Mouse (Mus musculus) liver, postnatal 0 days (tissue): ENCODE results near the gene Scube3. TPM values are rescaled to one million over a fixed set of nuclear protein-coding genes. Genes with fewer than 3 reads are reported as not detected.

Experiments
- ATAC-seq: fragments of 200-750 bp; cut with Nextera tagmentation; 2 replicates; pipeline ENCODE4 v1.8.0; 2017; ENCODE audit warnings: mild to moderate bottlenecking, moderate library complexity
- DNase-seq: peaks from one replicate; pipeline ENCODE4 v3.0.0-alpha.2; 2016
- H3K27ac ChIP-seq: fragments of 300-500 bp; sonication (generic); 2 replicates; pipeline ENCODE4 v1.5.1; 2014; ENCODE audit warnings: antibody characterized with exemption, moderate library complexity, mild to moderate bottlenecking, low read depth
- H3K27me3 ChIP-seq: fragments of 300-500 bp; sonication (generic); 2 replicates; pipeline ENCODE4 v1.6.1; 2014; ENCODE audit warnings: low read length, control low read depth, mixed read lengths; ENCODE audit not compliant: insufficient read depth
- H3K36me3 ChIP-seq: fragments of 300-500 bp; sonication (generic); replicated peaks from 2 replicates; pipeline ENCODE4 v1.6.1; 2014; ENCODE audit warnings: mild to moderate bottlenecking, control low read depth, low read length, moderate library complexity, mixed read lengths; ENCODE audit not compliant: insufficient read depth
- H3K4me1 ChIP-seq: fragments of 300-500 bp; sonication (generic); 2 replicates; pipeline ENCODE4 v1.6.1; 2014; ENCODE audit warnings: antibody characterized with exemption, mild to moderate bottlenecking, control low read depth; ENCODE audit not compliant: insufficient read depth
- H3K4me2 ChIP-seq: fragments of 300-500 bp; sonication (generic); 2 replicates; pipeline ENCODE4 v1.6.1; 2014; ENCODE audit warnings: low read depth, mild to moderate bottlenecking, low read length, moderate library complexity, mixed read lengths
- H3K4me3 ChIP-seq: fragments of 300-500 bp; sonication (generic); 2 replicates; pipeline ENCODE4 v1.5.1; 2014; ENCODE audit warnings: low read depth, low read length
- H3K9ac ChIP-seq: fragments of 300-500 bp; sonication (generic); replicated peaks from 2 replicates; pipeline ENCODE4 v1.6.1; 2014; ENCODE audit warnings: mild to moderate bottlenecking, moderate library complexity
- H3K9me3 ChIP-seq: fragments of 300-500 bp; sonication (generic); 2 replicates; pipeline ENCODE4 v1.6.1; 2016; ENCODE audit warnings: mild to moderate bottlenecking, control low read depth, low read length, mixed read lengths
- CTCF ChIP-seq: sonication (generic); IDR thresholded peaks from 2 replicates; pipeline ENCODE4 v1.5.1; 2016; ENCODE audit warnings: antibody characterized with exemption, low read depth
- EP300 ChIP-seq: IDR thresholded peaks from 2 replicates; pipeline ENCODE4 v1.6.1; 2016; ENCODE audit warnings: antibody characterized with exemption, low read depth, mild to moderate bottlenecking
- WGBS: fragments of 180-500 bp; shearing (Covaris S2); extraction: QIAGEN DNeasy Blood & Tissue Kit; methylation state at CpG from one replicate; pipeline ENCODE4 v1.1.7; 2014; ENCODE audit not compliant: insufficient replicate concordance; 5-methylcytosine and 5-hydroxymethylcytosine counted together
- polyA plus RNA-seq: library from polyadenylated mRNA; unstranded; fragments of >200 nt; fragmentation: Nextera tagmentation; extraction: Ambion mirVana; gene quantifications from 2 replicates; pipeline ENCODE4 v1.2.1, GENCODE M21; 2015

Gene Scube3
- polyA plus RNA-seq, 1 experiment from 2014 or later = 0.06 TPM

DNA sequence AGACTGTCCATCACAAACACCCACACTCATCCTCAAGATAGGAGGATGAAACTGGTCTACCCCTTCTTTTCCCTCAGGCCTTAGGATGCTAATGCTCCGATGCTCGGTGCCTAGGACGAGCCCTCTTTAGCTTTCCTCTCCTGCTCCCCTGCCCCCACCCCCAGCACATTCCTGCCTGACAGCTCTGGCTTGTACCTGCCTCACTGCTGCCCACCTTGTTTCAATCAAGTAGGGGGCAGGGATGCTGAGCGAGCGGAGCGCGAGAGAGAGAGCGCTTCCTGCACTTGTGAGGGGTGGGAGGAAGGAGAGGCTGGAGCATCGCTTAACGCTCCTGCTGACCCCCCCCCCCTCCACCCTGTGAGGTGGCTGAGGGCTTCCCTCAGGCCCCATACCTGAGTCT, 18.4 kb downstream of the Scube3 start:
- Histone ChIP-seq H3K4me3 (no peak overlapping the region), H3K4me2 (no peak overlapping the region), H3K27me3 (peaks cover 4% of the 10 kb centered on the region; the same call in 1 of the 2 replicates), H3K4me1 (no peaks in the 10 kb centered on the region), H3K9me3 (no peaks in the 10 kb centered on the region), H3K9ac (no peak overlapping the region), H3K36me3 (no peaks in the 10 kb centered on the region), H3K27ac (no peak overlapping the region)
- 58% methylated on average over 10 of the region's 10 CpGs for whole genome bisulfite sequencing
- no peak for ATAC-seq
- TF ChIP-seq CTCF (no peak), EP300 (no peak)
- DNase-seq = no peak

- DNase-seq (no peak), ATAC-seq (no peak)
- H3K9me3 ChIP-seq = no peaks in the 10 kb centered on the region
- H3K27ac ChIP-seq = no peak overlapping the region
- H3K9ac ChIP-seq = no peak overlapping the region
- no peak for TF ChIP-seq EP300
- TF ChIP-seq CTCF = no peak
- no peaks in the 10 kb centered on the region for H3K4me1 ChIP-seq
- H3K27me3 ChIP-seq = peaks cover 4% of the 10 kb centered on the region; the same call in 1 of the 2 replicates
- no peak overlapping the region for H3K4me3 ChIP-seq
- H3K36me3 ChIP-seq = no peaks in the 10 kb centered on the region
- WGBS = 27% methylated on average over 10 of the region's 11 CpGs
- no peak overlapping the region for H3K4me2 ChIP-seq
Observed at GRCm38 (mm10) chr17:28161310-28161881, 19.5 kb downstream of the Scube3 start.

DNA sequence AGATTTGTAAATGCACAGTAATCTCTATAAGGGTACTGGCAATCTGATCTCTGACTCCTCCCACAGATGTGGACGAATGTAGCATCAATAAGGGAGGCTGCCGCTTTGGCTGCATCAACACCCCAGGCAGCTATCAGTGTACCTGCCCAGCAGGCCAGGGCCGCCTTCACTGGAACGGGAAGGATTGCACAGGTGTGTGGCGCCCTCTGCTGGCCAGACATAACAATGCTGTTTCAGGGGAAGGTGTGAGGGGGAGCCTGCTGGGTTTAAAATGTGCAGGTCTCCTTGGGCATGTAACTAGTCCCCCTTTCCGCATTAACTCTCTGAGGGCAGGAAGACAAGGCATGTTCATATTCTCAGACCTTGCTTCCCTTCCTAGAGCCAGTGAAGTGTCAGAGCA, 21.7 kb downstream of the Scube3 start:
- 12% methylated on average over 6 of the region's 6 CpGs for WGBS
- no peak overlapping the region for H3K9ac ChIP-seq
- no peak overlapping the region for H3K4me2 ChIP-seq
- H3K4me3 ChIP-seq = no peak overlapping the region
- DNase-seq (peak; percentile 87), ATAC-seq (peak; percentile 67)
- peaks cover 4% of the 10 kb centered on the region; the same call in 1 of the 2 replicates for H3K27me3 ChIP-seq
- H3K27ac ChIP-seq = no peak overlapping the region
- H3K36me3 ChIP-seq = no peaks in the 10 kb centered on the region
- H3K9me3 ChIP-seq = no peaks in the 10 kb centered on the region
- peak; percentile 98 for TF ChIP-seq CTCF
- TF ChIP-seq EP300 = no peak
- no peaks in the 10 kb centered on the region for H3K4me1 ChIP-seq

GRCm38 (mm10) chr17:28170460-28171305, 28.7 kb downstream of the Scube3 start:
- no peaks in the 10 kb centered on the region for H3K36me3 ChIP-seq
- ATAC-seq (no peak), DNase-seq (no peak)
- H3K9ac ChIP-seq = no peak overlapping the region
- no peaks in the 10 kb centered on the region for H3K4me1 ChIP-seq
- H3K9me3 ChIP-seq = no peaks in the 10 kb centered on the region
- H3K27me3 ChIP-seq = no peaks in the 10 kb centered on the region
- TF ChIP-seq CTCF (no peak), EP300 (no peak)
- H3K4me3 ChIP-seq = no peak overlapping the region
- no peak overlapping the region for H3K4me2 ChIP-seq
- 79% methylated on average over 6 of the region's 6 CpGs for WGBS
- no peak overlapping the region for H3K27ac ChIP-seq

DNA sequence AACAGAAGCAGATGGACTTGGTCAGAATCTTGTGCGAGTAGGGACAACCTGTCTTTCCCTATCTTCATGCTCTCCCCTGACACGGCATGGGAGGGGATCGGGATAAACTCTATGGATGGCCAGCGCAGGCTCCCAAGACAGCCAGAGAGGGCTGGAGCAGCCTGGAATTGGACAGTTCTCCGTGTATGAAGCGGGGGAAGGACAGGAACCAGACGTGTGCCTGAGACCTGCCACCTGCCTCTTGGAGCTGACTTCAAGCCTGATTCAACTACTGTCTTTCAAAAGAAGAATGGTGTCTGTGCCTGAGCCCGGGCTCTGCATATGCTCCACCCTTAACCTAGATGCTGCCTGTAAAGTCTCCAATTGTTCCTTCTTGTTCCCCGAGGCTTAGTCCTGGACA, 30.7 kb downstream of the Scube3 start:
- TF ChIP-seq EP300 (no peak), CTCF (no peak)
- no peak for ATAC-seq
- Histone ChIP-seq H3K4me2 (no peak overlapping the region), H3K4me1 (peaks cover 8% of the 10 kb centered on the region), H3K36me3 (no peaks in the 10 kb centered on the region), H3K27ac (no peak overlapping the region), H3K27me3 (no peaks in the 10 kb centered on the region), H3K9me3 (no peaks in the 10 kb centered on the region), H3K9ac (no peak overlapping the region), H3K4me3 (no peak overlapping the region)
- WGBS = 69% methylated on average over 9 of the region's 9 CpGs
- no peak for DNase-seq

DNA sequence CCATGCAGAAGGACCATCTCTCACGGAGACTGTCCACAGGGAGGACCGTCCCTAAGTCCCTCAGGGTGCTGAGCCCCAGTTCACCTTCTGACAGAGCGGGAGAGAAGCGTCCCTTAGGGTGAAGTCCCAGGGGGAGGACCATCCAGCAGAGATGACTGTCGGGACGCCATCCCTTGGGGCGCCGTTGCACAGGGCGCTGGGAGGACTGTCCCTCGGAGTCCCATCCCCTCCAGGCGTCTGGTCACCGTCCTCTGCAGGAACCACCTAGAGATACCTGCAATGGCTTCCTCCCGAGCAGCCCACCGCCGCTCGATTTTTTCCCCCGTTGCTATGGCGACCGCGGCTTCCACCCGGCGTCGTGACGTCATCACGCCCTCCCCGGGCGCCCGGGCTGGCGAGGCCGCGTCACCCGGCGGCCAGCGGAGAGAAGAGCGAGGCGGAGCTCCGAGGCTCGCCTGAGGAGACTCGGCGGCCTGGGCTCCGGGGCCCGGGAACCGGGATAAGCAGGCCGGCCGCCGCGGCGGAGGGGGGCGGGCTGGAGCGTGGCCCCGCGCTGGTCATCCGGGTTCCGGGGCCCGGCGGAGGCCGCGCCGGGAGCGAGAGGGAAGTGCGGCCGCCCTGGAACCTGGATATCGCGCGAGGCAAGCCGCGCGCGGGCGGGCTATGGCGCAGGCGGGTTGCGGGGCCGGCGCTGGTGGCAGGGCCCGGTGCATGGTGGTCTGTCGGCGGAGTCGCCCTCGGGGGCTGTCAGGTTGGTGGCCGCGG, 35.0 kb downstream of the Scube3 start, which contains the start of gene Zfp523:
Gene Zfp523 (plus strand): TSS at position 355 of the 765 bp plus-strand sequence.
- H3K9ac ChIP-seq = peak within 1 kb of the TSS; percentile 84
- WGBS = under 1% methylated on average over 72 of the region's 82 CpGs
- peak within 1 kb of the TSS; percentile 89 for H3K4me2 ChIP-seq
- H3K4me1 ChIP-seq = peaks cover 40% of the 10 kb centered on the region
- H3K4me3 ChIP-seq = peak within 1 kb of the TSS; percentile 87
- TF ChIP-seq EP300 (no peak), CTCF (no peak)
- H3K27ac ChIP-seq = peak within 1 kb of the TSS; percentile 90
- DNase-seq (peak; percentile 89), ATAC-seq (peak; percentile 92)
- H3K9me3 ChIP-seq = no peaks in the 10 kb centered on the region
- H3K36me3 ChIP-seq = no peaks in the 10 kb centered on the region
- no peaks in the 10 kb centered on the region for H3K27me3 ChIP-seq
